Mouse (Mus musculus): ENCODE results near the gene Trim45. TPM values are rescaled to one million over a fixed set of nuclear protein-coding genes. Genes with fewer than 3 reads are reported as not detected.

Trim45 gene
- polyA plus RNA-seq, 1 experiment from 2014 or later: 7.6 TPM

DNA sequence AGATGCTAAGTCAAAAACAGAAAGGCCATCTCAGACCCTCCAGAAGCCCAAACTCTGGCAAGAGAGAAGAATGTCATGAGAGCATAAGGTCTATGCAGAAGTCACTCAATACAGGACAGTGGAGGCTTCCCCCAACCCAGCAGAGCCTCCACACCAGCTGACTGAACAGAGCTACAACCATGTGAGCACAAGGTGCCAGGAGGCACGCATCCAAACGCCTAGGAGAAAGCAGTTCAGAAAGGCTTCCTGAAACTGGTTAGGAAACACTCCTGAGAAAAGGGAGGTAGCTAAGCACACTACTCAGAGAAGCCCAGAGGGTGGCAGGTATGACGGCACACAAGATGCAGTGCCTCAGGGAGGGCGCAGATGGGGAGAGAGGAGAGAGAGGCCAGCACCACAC lies 29.5 kb downstream of the Trim45 start:
- Histone ChIP-seq H3K27ac (ENCODE audit: low read depth, low read length) (no peak overlapping the region), H3K27me3 (replicated peaks; ENCODE audit: control insufficient read depth, insufficient read depth, low read length) (no peaks in the 10 kb centered on the region), H3K9ac (ENCODE audit: low read depth, low read length) (no peak overlapping the region), H3K4me1 (ENCODE audit: control insufficient read depth, insufficient read depth, low read depth, low read length) (no peaks in the 10 kb centered on the region), H3K9me3 (ENCODE audit: control insufficient read depth, low read length) (no peaks in the 10 kb centered on the region), H3K4me3 (ENCODE audit: low read length) (no peak overlapping the region), H3K4me2 (ENCODE audit: low read length) (no peak overlapping the region), H3K36me3 (ENCODE audit: control insufficient read depth, insufficient read depth, low read length) (no peaks in the 10 kb centered on the region)
- 85% methylated on average over 4 of the region's 4 CpGs for WGBS
- no peak for ATAC-seq

DNA sequence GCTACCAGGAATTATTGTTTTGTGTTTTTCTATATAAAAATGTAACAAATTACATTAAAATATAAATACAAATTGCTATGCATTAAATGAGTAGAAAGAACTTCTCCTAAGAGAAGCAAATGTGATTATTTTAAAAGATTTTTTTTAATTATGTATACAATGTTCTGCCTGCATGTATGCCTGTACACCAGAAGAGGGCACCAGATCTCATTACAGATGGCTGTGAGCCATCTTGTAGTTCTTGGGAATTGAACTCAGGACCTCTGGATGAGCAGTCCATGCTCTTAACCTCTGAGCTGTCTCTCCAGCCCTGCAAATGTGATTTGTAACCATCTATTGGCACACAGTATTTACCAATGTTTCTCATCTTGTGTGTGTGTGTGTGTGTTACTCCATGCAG lies 32.6 kb downstream of the Trim45 start:
- no peaks in the 10 kb centered on the region for H3K9me3 ChIP-seq (ENCODE audit: control insufficient read depth, low read length)

DNA sequence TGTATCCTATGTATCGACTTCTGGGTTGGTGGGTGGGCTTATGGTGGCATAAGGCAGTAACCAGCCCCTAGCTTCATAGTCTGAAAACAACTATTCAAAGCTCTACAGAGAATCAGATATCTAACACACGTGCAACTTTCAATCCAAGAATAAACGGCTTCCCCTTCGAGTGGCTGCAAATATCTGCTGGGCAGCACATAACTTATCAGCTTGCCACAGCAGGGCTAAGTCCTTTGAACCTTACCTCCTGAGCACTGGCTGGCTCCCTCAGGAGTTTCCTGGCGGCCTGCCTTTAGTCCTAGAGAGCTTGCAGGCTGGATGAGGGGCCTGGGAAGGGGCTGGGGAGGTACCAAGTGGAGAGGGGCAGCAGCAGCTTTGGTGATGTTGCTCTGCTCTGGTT lies 39.0 kb downstream of the Trim45 start:
- H3K9ac ChIP-seq (ENCODE audit: low read depth, low read length): no peak overlapping the region
- no peaks in the 10 kb centered on the region for H3K36me3 ChIP-seq (ENCODE audit: control insufficient read depth, insufficient read depth, low read length)
- 84% methylated on average over 5 of the region's 5 CpGs for WGBS
- no peak for ATAC-seq
- H3K27ac ChIP-seq (ENCODE audit: low read depth, low read length): no peak overlapping the region
- H3K9me3 ChIP-seq (ENCODE audit: control insufficient read depth, low read length): no peaks in the 10 kb centered on the region
- H3K4me2 ChIP-seq (ENCODE audit: low read length): no peak overlapping the region
- H3K4me1 ChIP-seq (ENCODE audit: control insufficient read depth, insufficient read depth, low read depth, low read length): no peaks in the 10 kb centered on the region
- no peaks in the 10 kb centered on the region for H3K27me3 ChIP-seq (replicated peaks; ENCODE audit: control insufficient read depth, insufficient read depth, low read length)
- no peak overlapping the region for H3K4me3 ChIP-seq (ENCODE audit: low read length)

More for the DNA sequence above, 32.6 kb downstream of the Trim45 start:
- Histone ChIP-seq H3K9ac (ENCODE audit: low read depth, low read length) (no peak overlapping the region), H3K27me3 (replicated peaks; ENCODE audit: control insufficient read depth, insufficient read depth, low read length) (no peaks in the 10 kb centered on the region), H3K4me1 (ENCODE audit: control insufficient read depth, insufficient read depth, low read depth, low read length) (no peaks in the 10 kb centered on the region), H3K27ac (ENCODE audit: low read depth, low read length) (no peak overlapping the region), H3K4me3 (ENCODE audit: low read length) (no peak overlapping the region), H3K4me2 (ENCODE audit: low read length) (no peak overlapping the region), H3K36me3 (ENCODE audit: control insufficient read depth, insufficient read depth, low read length) (no peaks in the 10 kb centered on the region)
- ATAC-seq: no peak

DNA sequence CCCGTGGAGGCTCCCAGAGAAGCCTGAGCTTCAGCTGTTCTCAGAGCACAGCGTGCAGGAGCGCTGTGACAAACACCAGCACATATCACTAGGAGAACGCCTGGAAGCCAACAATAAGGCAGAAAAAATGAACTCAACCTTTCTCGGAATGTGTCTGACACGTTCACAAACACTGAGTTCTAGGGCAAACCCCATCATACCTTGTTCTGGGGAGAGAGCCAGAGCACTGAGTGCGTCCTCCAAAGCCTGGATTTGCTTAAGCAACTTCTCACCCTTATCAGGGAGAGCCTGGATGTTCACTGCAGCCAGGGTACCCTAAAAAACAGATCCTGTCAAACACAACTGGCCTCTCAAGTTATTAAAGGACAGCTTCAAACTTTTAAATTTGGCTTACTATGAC lies 39.5 kb downstream of the Trim45 start:
- Histone ChIP-seq H3K27me3 (replicated peaks; ENCODE audit: control insufficient read depth, insufficient read depth, low read length) (no peaks in the 10 kb centered on the region), H3K4me1 (ENCODE audit: control insufficient read depth, insufficient read depth, low read depth, low read length) (no peaks in the 10 kb centered on the region), H3K36me3 (ENCODE audit: control insufficient read depth, insufficient read depth, low read length) (no peaks in the 10 kb centered on the region), H3K9me3 (ENCODE audit: control insufficient read depth, low read length) (no peaks in the 10 kb centered on the region), H3K4me2 (ENCODE audit: low read length) (no peak overlapping the region), H3K9ac (ENCODE audit: low read depth, low read length) (no peak overlapping the region), H3K27ac (ENCODE audit: low read depth, low read length) (no peak overlapping the region), H3K4me3 (ENCODE audit: low read length) (no peak overlapping the region)
- no peak for ATAC-seq
- 91% methylated on average over 7 of the region's 7 CpGs for WGBS

DNA sequence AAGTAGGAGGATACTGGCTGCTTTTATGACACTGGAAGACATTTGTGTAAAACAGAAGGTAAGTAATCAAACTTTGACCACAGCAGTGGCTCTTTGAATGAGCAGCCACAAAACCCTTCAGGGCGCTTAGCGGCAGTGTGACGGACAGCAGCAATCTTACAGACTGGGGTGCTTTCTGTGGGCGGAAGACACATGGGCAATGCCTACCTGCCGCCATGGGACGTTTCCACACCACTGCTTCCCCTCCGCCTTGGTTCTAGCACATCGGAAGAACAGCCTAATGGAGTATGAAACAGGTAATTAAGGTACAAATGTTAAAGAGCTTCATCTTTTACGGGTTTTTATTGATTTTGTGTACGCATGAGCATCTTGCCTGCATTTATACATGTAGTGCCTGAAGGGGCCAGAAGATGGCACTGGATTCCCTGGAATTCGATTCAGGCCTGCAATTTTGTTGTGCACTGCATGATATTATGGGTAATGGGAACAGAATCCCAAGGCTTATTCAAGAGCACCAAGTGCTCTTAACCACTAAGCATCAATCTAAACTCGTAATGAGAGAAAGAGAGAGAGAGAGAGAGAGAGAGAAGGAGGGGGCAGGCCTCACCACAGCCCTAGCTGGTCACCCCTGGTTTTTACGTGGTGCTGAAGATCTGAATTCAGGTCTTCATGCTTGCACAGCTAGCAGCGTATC lies 42.0 kb downstream of the Trim45 start:
- peak; percentile 67 for ATAC-seq
- no peak overlapping the region for H3K9ac ChIP-seq (ENCODE audit: low read depth, low read length)
- whole genome bisulfite sequencing: 76% methylated on average over 14 of the region's 14 CpGs

DNA sequence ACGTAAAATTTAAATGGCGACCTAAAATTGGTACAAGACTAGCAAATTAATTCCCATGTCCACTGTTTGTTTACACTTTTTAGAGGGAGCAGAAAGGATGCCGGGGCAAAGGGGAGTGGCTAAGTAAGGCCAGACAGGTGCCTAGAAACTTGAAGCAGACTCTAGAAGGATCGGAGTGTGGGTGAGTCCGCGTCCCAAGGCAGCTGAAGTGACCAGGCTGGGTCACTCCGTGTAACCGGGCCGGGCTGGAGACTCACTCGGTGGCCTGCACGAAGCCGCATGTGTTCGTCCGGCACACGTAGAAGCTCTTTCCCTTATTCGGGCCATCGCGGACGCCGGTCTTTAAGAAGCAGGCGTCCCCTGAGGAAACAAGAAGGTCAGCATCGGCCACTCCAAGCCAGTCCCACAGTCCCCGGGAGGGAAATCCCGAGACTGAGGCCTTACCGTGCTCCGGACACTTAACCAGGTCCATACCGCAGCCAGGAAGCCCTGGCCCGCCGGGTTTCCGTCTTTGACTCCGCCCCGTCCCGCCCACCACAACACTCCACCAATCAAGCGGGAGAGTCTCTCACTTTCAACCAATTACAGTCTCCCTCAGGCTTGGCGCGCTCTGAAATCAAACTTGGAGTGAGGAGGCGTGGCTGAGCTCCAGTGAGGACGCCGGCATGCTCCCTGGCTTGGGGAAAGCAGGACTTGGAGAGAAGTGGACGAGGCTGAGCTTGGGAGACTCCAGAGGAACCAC lies 47.3 kb downstream of the Trim45 start, which contains the start of gene Ttf2:
Gene Ttf2 (minus strand): TSS at position 488 of the 742 bp plus-strand sequence.
- Histone ChIP-seq H3K9ac (ENCODE audit: low read depth, low read length) (peak within 1 kb of the TSS; percentile 67), H3K9me3 (ENCODE audit: control insufficient read depth, low read length) (no peaks in the 10 kb centered on the region), H3K27me3 (replicated peaks; ENCODE audit: control insufficient read depth, insufficient read depth, low read length) (no peaks in the 10 kb centered on the region), H3K4me2 (ENCODE audit: low read length) (peak within 1 kb of the TSS; percentile 90), H3K4me3 (ENCODE audit: low read length) (peak within 1 kb of the TSS; percentile 60), H3K4me1 (ENCODE audit: control insufficient read depth, insufficient read depth, low read depth, low read length) (peaks cover 7% of the 10 kb centered on the region), H3K27ac (ENCODE audit: low read depth, low read length) (no peak within 1 kb of the TSS), H3K36me3 (ENCODE audit: control insufficient read depth, insufficient read depth, low read length) (no peaks in the 10 kb centered on the region)
- ATAC-seq: peak; percentile 99
- under 1% methylated on average over 40 of the region's 40 CpGs for WGBS

More for the DNA sequence above, 42.0 kb downstream of the Trim45 start:
- Histone ChIP-seq H3K4me2 (ENCODE audit: low read length) (no peak overlapping the region), H3K4me3 (ENCODE audit: low read length) (no peak overlapping the region), H3K4me1 (ENCODE audit: control insufficient read depth, insufficient read depth, low read depth, low read length) (0 out of 2 replicates have a peak, but pooled peaks cover 2% of the 10 kb centered on the region), H3K36me3 (ENCODE audit: control insufficient read depth, insufficient read depth, low read length) (no peaks in the 10 kb centered on the region), H3K9me3 (ENCODE audit: control insufficient read depth, low read length) (no peaks in the 10 kb centered on the region), H3K27me3 (replicated peaks; ENCODE audit: control insufficient read depth, insufficient read depth, low read length) (no peaks in the 10 kb centered on the region), H3K27ac (ENCODE audit: low read depth, low read length) (no peak overlapping the region)

DNA sequence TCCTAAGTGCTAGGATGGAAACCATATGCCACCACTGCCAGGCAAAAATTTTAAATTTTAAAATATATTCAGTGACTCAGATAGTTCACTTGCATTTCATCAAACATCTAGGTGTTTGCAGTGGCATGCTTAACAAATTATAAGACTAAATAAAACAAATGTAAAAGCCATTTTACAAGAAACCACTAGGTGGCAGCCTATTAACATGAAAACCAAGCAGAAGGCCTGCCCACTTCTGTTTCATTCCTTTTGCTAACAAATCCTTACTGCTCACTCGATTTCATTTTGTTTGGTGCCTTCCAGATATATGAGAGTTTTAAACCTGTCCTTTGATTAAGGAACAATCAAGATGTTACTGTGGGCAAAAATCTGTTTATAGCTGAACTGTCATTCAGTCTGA lies 51.9 kb downstream of the Trim45 start:
- H3K27ac ChIP-seq (ENCODE audit: low read depth, low read length): no peak overlapping the region
- no peaks in the 10 kb centered on the region for H3K27me3 ChIP-seq (replicated peaks; ENCODE audit: control insufficient read depth, insufficient read depth, low read length)
- H3K9ac ChIP-seq (ENCODE audit: low read depth, low read length): no peak overlapping the region
- no peak for ATAC-seq
- 4% methylated on average over 1 of the region's 1 CpGs for WGBS
- no peaks in the 10 kb centered on the region for H3K9me3 ChIP-seq (ENCODE audit: control insufficient read depth, low read length)
- H3K4me1 ChIP-seq (ENCODE audit: control insufficient read depth, insufficient read depth, low read depth, low read length): peaks cover 5% of the 10 kb centered on the region
- H3K36me3 ChIP-seq (ENCODE audit: control insufficient read depth, insufficient read depth, low read length): no peaks in the 10 kb centered on the region
- no peak overlapping the region for H3K4me2 ChIP-seq (ENCODE audit: low read length)
- no peak overlapping the region for H3K4me3 ChIP-seq (ENCODE audit: low read length)

DNA sequence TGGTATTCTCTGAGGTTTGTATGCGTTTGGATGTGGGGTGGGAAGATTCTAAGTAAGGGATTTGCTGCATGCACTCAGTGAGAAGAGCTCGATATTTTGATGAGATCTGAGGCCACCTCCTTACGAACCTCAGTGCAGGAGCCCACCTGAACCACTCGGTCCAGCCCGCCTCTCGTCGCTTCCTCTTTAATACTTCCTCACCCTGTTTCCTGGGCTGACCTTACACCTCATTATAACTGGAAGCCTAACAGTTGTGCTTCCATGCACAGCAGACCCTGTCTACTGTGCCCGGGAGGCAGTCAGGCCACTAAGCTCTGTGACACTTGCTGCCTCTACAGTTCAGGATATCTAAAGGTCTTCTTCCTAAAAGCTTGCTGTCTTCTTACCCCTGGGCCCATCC lies 57.3 kb downstream of the Trim45 start:
- no peaks in the 10 kb centered on the region for H3K9me3 ChIP-seq (ENCODE audit: control insufficient read depth, low read length)
- no peak for ATAC-seq
- no peak overlapping the region for H3K4me3 ChIP-seq (ENCODE audit: low read length)
- H3K4me2 ChIP-seq (ENCODE audit: low read length): no peak overlapping the region
- H3K4me1 ChIP-seq (ENCODE audit: control insufficient read depth, insufficient read depth, low read depth, low read length): no peaks in the 10 kb centered on the region
- no peak overlapping the region for H3K9ac ChIP-seq (ENCODE audit: low read depth, low read length)
- no peak overlapping the region for H3K27ac ChIP-seq (ENCODE audit: low read depth, low read length)
- no peaks in the 10 kb centered on the region for H3K36me3 ChIP-seq (ENCODE audit: control insufficient read depth, insufficient read depth, low read length)
- H3K27me3 ChIP-seq (replicated peaks; ENCODE audit: control insufficient read depth, insufficient read depth, low read length): no peaks in the 10 kb centered on the region
- 82% methylated on average over 8 of the region's 8 CpGs for WGBS
